Mouse (Mus musculus) 416B (cell line): ENCODE data around the gene Gpatch1.
A peak's percentile ranks its signal among the peaks of the same experiment; 100 is the strongest.

ENCODE experiments used
- DNase-seq: peaks from one replicate; pipeline ENCODE4 v3.0.0; 2011; ENCODE audit warnings: low read depth

The Gpatch1 gene

GRCm38 (mm10) chr7:35317729-35318609, at the start of gene Gpatch1:
Gene Gpatch1, minus strand, starts transcription at chr7:35318440.
- peak; percentile 85 for DNase-seq

- no peak for DNase-seq
These were observed 47.1 kb upstream of the Gpatch1 start for GRCm38 (mm10) chr7:35365161-35365910.

GRCm38 (mm10) chr7:35362868-35363267, 44.6 kb upstream of the Gpatch1 start:
- no peak for DNase-seq

- no peak for DNase-seq
These were observed 44.0 kb upstream of the Gpatch1 start for GRCm38 (mm10) chr7:35362253-35362652.

- DNase-seq = no peak
These were observed 39.4 kb upstream of the Gpatch1 start for GRCm38 (mm10) chr7:35357621-35358020.

GRCm38 (mm10) chr7:35355303-35355872, 37.1 kb upstream of the Gpatch1 start:
- DNase-seq = no peak

- no peak for DNase-seq
These were observed 35.1 kb upstream of the Gpatch1 start for GRCm38 (mm10) chr7:35353306-35353705.

GRCm38 (mm10) chr7:35351155-35351554, 32.9 kb upstream of the Gpatch1 start:
- DNase-seq = no peak

- DNase-seq = no peak
These were observed 31.8 kb upstream of the Gpatch1 start for GRCm38 (mm10) chr7:35349886-35350684.

GRCm38 (mm10) chr7:35349022-35349421, 30.8 kb upstream of the Gpatch1 start:
- DNase-seq = peak; percentile 65

GRCm38 (mm10) chr7:35347918-35348700, 29.9 kb upstream of the Gpatch1 start:
- no peak for DNase-seq

GRCm38 (mm10) chr7:35344785-35345330, 26.6 kb upstream of the Gpatch1 start:
- DNase-seq = no peak

- DNase-seq = no peak
These were observed 24.3 kb upstream of the Gpatch1 start for GRCm38 (mm10) chr7:35342498-35342897.

- peak; percentile 7 for DNase-seq
These were observed 23.0 kb upstream of the Gpatch1 start for GRCm38 (mm10) chr7:35341282-35341681.

- no peak for DNase-seq
These were observed 22.0 kb upstream of the Gpatch1 start for GRCm38 (mm10) chr7:35340196-35340595.

- DNase-seq = peak; percentile 14
These were observed 16.6 kb upstream of the Gpatch1 start for GRCm38 (mm10) chr7:35334527-35335452.

GRCm38 (mm10) chr7:35333692-35334526, 15.7 kb upstream of the Gpatch1 start, which contains the start of gene Rhpn2:
Gene Rhpn2, plus strand, starts transcription at chr7:35334170.
- DNase-seq = peak; percentile 95

GRCm38 (mm10) chr7:35333231-35333651, 15.0 kb upstream of the Gpatch1 start:
- DNase-seq = no peak

- DNase-seq = no peak
These were observed 13.3 kb upstream of the Gpatch1 start for GRCm38 (mm10) chr7:35331590-35331989.
